ENCODE assay signal across 28 mouse cellular contexts in genomic region chr9:71032156-71032555, GRCm38 (mm10).
DNase-seq lines count a peak whose midpoint lies in the region; ATAC-seq and TF ChIP-seq lines count a peak whose summit lies in the region.
"Had no signal": no experiment of that assay in that cellular context is flagged by ENCODE, and none has a peak within 500 bp of the region (broad histone marks: within the 10 kb centered on the region; RNA-seq: fewer than 3 reads in every experiment).

No protein-coding gene starts in this region.

- H3K4me3 ChIP-seq in lung, embryonic 14.5 days (ENCODE audit: low read depth, low read length) = no peak overlapping the region
- no peak overlapping the region for H3K4me3 ChIP-seq in lung, adult 2 months (replicated peaks; ENCODE audit: extremely low read depth, low read depth, low read length)
- no peak overlapping the region for H3K4me3 ChIP-seq in hindbrain, embryonic 11.5 days (ENCODE audit: low read depth, low read length)
- H3K4me3 ChIP-seq: embryonic facial prominence, embryonic 12.5 days; embryonic facial prominence, embryonic 15.5 days; erythroblast, embryonic 14.5 days; forebrain, embryonic 10.5 days; forebrain, embryonic 12.5 days had no signal

- H3K27me3 ChIP-seq in lung, embryonic 14.5 days (ENCODE audit: insufficient read depth, low read length) = no peaks in the 10 kb centered on the region
- H3K27me3 ChIP-seq in hindbrain, embryonic 11.5 days (ENCODE audit: control insufficient read depth, insufficient read depth, low read length) = no peaks in the 10 kb centered on the region
- H3K27me3 ChIP-seq: CH12.LX; embryonic facial prominence, embryonic 12.5 days; embryonic facial prominence, embryonic 15.5 days; forebrain, embryonic 12.5 days; Patski had no signal

- no peak overlapping the region for H3K27ac ChIP-seq in lung, embryonic 14.5 days (ENCODE audit: low read depth)
- H3K27ac ChIP-seq in hindbrain, embryonic 11.5 days (ENCODE audit: low read depth, low read length) = no peak overlapping the region
- H3K27ac ChIP-seq: embryonic facial prominence, embryonic 12.5 days; embryonic facial prominence, embryonic 15.5 days; forebrain, embryonic 10.5 days; forebrain, embryonic 12.5 days had no signal

- H3K9me3 ChIP-seq in lung, embryonic 14.5 days (ENCODE audit: low read depth, low read length) = no peaks in the 10 kb centered on the region
- no peaks in the 10 kb centered on the region for H3K9me3 ChIP-seq in hindbrain, embryonic 11.5 days (ENCODE audit: control insufficient read depth, low read length)
- H3K9me3 ChIP-seq: embryonic facial prominence, embryonic 12.5 days; embryonic facial prominence, embryonic 15.5 days; forebrain, embryonic 10.5 days; forebrain, embryonic 12.5 days; G1E had no signal

- no peak for ATAC-seq in lung, embryonic 14.5 days (ENCODE audit: insufficient read depth)
- ATAC-seq in hindbrain, embryonic 11.5 days (ENCODE audit: low FRiP score) = no peak
- ATAC-seq: activated CD4-positive, CD25-positive, alpha-beta regulatory T cell, adult 4 months; CD4-positive, CD25-positive, alpha-beta regulatory T cell, adult 4 months; forebrain, embryonic 14.5 days; forebrain, embryonic 16.5 days; Patski had no signal

- H3K36me3 ChIP-seq in lung, embryonic 14.5 days (ENCODE audit: insufficient read depth) = no peaks in the 10 kb centered on the region
- no peaks in the 10 kb centered on the region for H3K36me3 ChIP-seq in hindbrain, embryonic 11.5 days (ENCODE audit: control insufficient read depth, insufficient read depth, low read length)
- H3K36me3 ChIP-seq: embryonic facial prominence, embryonic 12.5 days; embryonic facial prominence, embryonic 15.5 days; forebrain, embryonic 10.5 days; forebrain, embryonic 12.5 days; G1E had no signal

- no peaks in the 10 kb centered on the region for H3K4me1 ChIP-seq in lung, embryonic 14.5 days (ENCODE audit: insufficient read depth)
- H3K4me1 ChIP-seq in lung, adult 2 months (ENCODE audit: control insufficient read depth, insufficient read depth, low read length) = no peaks in the 10 kb centered on the region
- no peaks in the 10 kb centered on the region for H3K4me1 ChIP-seq in hindbrain, embryonic 11.5 days (replicated peaks; ENCODE audit: control insufficient read depth, insufficient read depth, low read length)
- H3K4me1 ChIP-seq: embryonic facial prominence, embryonic 12.5 days; embryonic facial prominence, embryonic 15.5 days; forebrain, embryonic 10.5 days; forebrain, embryonic 12.5 days had no signal

- H3K9ac ChIP-seq in lung, embryonic 14.5 days = no peak overlapping the region
- H3K9ac ChIP-seq in hindbrain, embryonic 11.5 days (ENCODE audit: low read depth, low read length) = no peak overlapping the region
- H3K9ac ChIP-seq: embryonic facial prominence, embryonic 12.5 days; embryonic facial prominence, embryonic 15.5 days; forebrain, embryonic 12.5 days had no signal

- no peak for TF ChIP-seq POLR2A in lung, adult 2 months (IDR thresholded peaks at IDR 0.05; ENCODE audit: borderline replicate concordance, extremely low read depth, low read depth, low read length)

- H3K4me2 ChIP-seq in lung, embryonic 14.5 days = no peak overlapping the region
- no peak overlapping the region for H3K4me2 ChIP-seq in hindbrain, embryonic 11.5 days (replicated peaks; ENCODE audit: low read depth, low read length)
- H3K4me2 ChIP-seq: embryonic facial prominence, embryonic 12.5 days; embryonic facial prominence, embryonic 15.5 days; forebrain, embryonic 12.5 days had no signal

- DNase-seq in lung, embryonic 14.5 days = peak; percentile 38
- no peak for DNase-seq in lung, adult 2 months
- DNase-seq in Muller cell, postnatal 12 days (ENCODE audit: inconsistent ontology term) = peak; percentile 93
- DNase-seq in adipocyte (ENCODE audit: low spot score) = peak; percentile 41
- no peak for DNase-seq in hindbrain, embryonic 11.5 days (ENCODE audit: low spot score)
- DNase-seq in embryo, embryonic 11 days = no peak
- DNase-seq in adrenal gland, postnatal 25 days = no peak
- DNase-seq: adrenal gland, adult 2 months; adrenal gland, postnatal 10 days; adrenal gland, postnatal 36 days; B cell, adult 2 months; cerebellum, adult 11-12 months; cerebellum, adult 2 months; cerebellum, adult 9-10 months; cerebellum, postnatal 10 days; cerebellum, postnatal 25 days had no signal

- no peak for TF ChIP-seq CTCF in lung, embryonic 14.5 days (IDR thresholded peaks at IDR 0.05; ENCODE audit: low read depth)
- no peak for TF ChIP-seq CTCF in lung, adult 2 months (IDR thresholded peaks at IDR 0.05; ENCODE audit: insufficient read depth, low read length)

Comparison
In these comparisons a context has a peak if more than half of its experiments do, and no peak if none do; other contexts are left out.
1. DNase-seq: peak in lung, embryonic 14.5 days (single experiment), Muller cell, postnatal 12 days (single experiment) and adipocyte (single experiment); none in lung, adult 2 months (single experiment), hindbrain, embryonic 11.5 days (single experiment), embryo, embryonic 11 days (single experiment) and adrenal gland, postnatal 25 days (single experiment).